Mouse (Mus musculus): ENCODE measurements around the gene Coro1c.

DNA sequence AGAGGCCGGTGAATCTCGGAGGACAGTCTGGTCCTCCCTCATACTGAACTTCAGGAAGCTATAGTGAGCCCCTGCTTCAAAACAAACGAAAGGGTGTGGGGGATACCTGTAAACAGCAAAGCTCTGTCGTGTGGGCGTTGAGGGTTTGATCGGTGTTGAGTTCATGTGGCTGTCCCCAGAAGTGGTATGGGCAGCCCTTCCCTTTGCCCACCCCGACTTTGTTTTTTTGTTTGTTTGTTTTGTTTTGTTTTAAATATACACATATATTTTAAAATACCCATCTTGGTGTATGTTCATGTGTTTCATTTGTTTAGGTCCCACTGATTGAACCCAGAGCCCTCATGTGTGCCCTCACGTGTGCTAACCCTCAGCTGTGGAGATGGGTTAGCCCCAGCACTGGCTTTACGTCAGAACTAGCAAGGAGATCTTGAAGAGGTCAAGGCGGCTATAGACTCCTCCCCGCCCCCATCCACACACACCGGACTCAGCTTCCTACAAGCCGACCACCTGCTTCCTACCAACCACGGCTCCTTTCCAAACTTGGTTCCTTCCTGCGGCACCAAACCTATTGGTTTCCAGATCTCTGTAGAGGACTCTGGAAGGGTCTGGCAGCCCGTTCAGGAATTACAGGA is 75.1 kb downstream of the Coro1c start:
- TF ChIP-seq CTCF (IDR thresholded peaks at IDR 0.05; ENCODE audit: low read depth) = no peak
- no peak for TF ChIP-seq EP300 (optimal IDR thresholded peaks at IDR 0.05)

Measured in stomach, postnatal 0 days (tissue).